Mouse (Mus musculus): ENCODE measurements at regions not wholly inside any gene's neighbourhood (a gene's known extent, or its start where the extent isn't known, plus 50 kb on each side); places are given as distances from the start of the nearest gene placed in this dataset.

DNA sequence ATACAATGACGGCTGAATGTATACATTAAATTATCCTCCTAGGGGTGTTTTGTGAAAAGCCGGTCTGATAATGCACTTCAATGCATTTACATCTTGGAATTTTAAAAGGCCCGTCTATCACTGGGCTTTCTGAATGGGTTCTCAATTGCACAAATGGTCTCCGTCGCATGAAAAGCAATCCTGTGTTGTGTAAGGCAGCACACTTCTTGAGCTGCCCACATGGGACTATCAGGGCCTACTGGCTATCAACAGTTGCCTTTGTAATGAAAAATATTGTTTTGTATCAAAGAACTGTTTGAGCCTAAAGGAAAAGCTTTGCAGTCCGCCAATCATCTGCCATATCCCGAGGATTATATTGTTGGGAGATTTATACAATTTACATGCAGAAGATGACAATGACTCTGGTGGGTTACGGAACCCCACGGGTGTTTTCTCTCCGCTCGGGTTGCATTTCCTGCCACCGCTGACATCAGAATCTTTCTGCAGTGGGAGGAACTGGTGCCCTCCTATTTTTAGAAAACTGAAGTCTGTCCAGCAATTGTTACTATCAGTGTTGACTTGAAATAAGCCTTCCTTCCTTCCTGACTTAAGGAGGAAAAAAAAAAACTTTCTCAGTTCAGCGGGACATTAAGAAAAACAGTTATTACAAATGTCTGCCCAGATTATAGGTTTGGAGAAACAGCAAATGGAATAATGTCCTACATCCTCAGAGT, 118.7 kb downstream of the Tmem26 start:
- H3K4me3 ChIP-seq (replicated peaks; ENCODE audit: low read length): no peak overlapping the region
- H3K4me1 ChIP-seq (replicated peaks; ENCODE audit: low read depth, low read length): no peaks in the 10 kb centered on the region
- H3K27me3 ChIP-seq (ENCODE audit: insufficient read depth, low read length): no peaks in the 10 kb centered on the region
- TF ChIP-seq POU5F1 (IDR thresholded peaks at IDR 0.05; ENCODE audit: borderline replicate concordance, low read length) (no peak), NANOG (IDR thresholded peaks at IDR 0.05; ENCODE audit: borderline replicate concordance, low read length) (no peak), CTCF (conservative IDR thresholded peaks at IDR 0.05; ENCODE audit: low read length) (no peak)
- no peaks in the 10 kb centered on the region for H3K36me3 ChIP-seq (ENCODE audit: insufficient read depth, low read length)
- H3K9me3 ChIP-seq (ENCODE audit: low read length): no peaks in the 10 kb centered on the region

DNA sequence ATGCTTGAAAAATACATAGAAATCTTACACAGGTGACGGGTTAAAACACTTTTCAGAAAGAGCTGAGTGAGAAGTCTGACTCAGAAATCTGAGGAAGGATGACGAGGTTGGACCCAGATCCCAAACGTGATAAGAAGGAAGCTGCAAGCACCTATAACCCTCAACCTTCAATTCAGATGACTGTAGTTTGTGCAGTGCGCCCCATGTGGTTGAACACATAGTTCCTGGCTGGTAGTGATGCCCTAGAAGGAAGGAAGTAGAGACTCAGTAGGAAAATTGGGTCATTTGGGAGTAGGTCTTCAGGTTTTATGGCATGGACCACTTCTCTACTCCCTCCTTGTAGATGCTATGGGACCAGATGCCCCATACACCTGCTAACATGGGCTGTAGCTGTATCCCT, 120.6 kb downstream of the Tmem26 start:
- no peaks in the 10 kb centered on the region for H3K36me3 ChIP-seq (ENCODE audit: insufficient read depth, low read length)
- no peak overlapping the region for H3K4me3 ChIP-seq (replicated peaks; ENCODE audit: low read length)
- no peaks in the 10 kb centered on the region for H3K4me1 ChIP-seq (replicated peaks; ENCODE audit: low read depth, low read length)
- no peak for TF ChIP-seq POU5F1 (IDR thresholded peaks at IDR 0.05; ENCODE audit: borderline replicate concordance, low read length)
- no peak for TF ChIP-seq CTCF (conservative IDR thresholded peaks at IDR 0.05; ENCODE audit: low read length)
- TF ChIP-seq NANOG (IDR thresholded peaks at IDR 0.05; ENCODE audit: borderline replicate concordance, low read length): no peak
- H3K27me3 ChIP-seq (ENCODE audit: insufficient read depth, low read length): no peaks in the 10 kb centered on the region
- no peaks in the 10 kb centered on the region for H3K9me3 ChIP-seq (ENCODE audit: low read length)

GRCm38 (mm10) chr10:68844596-68844995, 121.2 kb downstream of the Tmem26 start:
- no peaks in the 10 kb centered on the region for H3K4me1 ChIP-seq (replicated peaks; ENCODE audit: low read depth, low read length)
- no peaks in the 10 kb centered on the region for H3K27me3 ChIP-seq (ENCODE audit: insufficient read depth, low read length)
- H3K36me3 ChIP-seq (ENCODE audit: insufficient read depth, low read length): no peaks in the 10 kb centered on the region
- TF ChIP-seq POU5F1 (IDR thresholded peaks at IDR 0.05; ENCODE audit: borderline replicate concordance, low read length): no peak
- TF ChIP-seq NANOG (IDR thresholded peaks at IDR 0.05; ENCODE audit: borderline replicate concordance, low read length): no peak
- TF ChIP-seq CTCF (conservative IDR thresholded peaks at IDR 0.05; ENCODE audit: low read length): no peak
- no peak overlapping the region for H3K4me3 ChIP-seq (replicated peaks; ENCODE audit: low read length)
- H3K9me3 ChIP-seq (ENCODE audit: low read length): no peaks in the 10 kb centered on the region

- H3K4me3 ChIP-seq (replicated peaks; ENCODE audit: low read length): no peak overlapping the region
- H3K9me3 ChIP-seq (ENCODE audit: low read length): no peaks in the 10 kb centered on the region
- no peaks in the 10 kb centered on the region for H3K4me1 ChIP-seq (replicated peaks; ENCODE audit: low read depth, low read length)
- H3K36me3 ChIP-seq (ENCODE audit: insufficient read depth, low read length): no peaks in the 10 kb centered on the region
- no peaks in the 10 kb centered on the region for H3K27me3 ChIP-seq (ENCODE audit: insufficient read depth, low read length)
- TF ChIP-seq POU5F1 (IDR thresholded peaks at IDR 0.05; ENCODE audit: borderline replicate concordance, low read length) (no peak), CTCF (conservative IDR thresholded peaks at IDR 0.05; ENCODE audit: low read length) (no peak), NANOG (IDR thresholded peaks at IDR 0.05; ENCODE audit: borderline replicate concordance, low read length) (no peak)
Measured at GRCm38 (mm10) chr10:68851153-68851552, 127.7 kb downstream of the Tmem26 start.

GRCm38 (mm10) chr10:68855934-68856891, 132.8 kb downstream of the Tmem26 start:
- no peak for TF ChIP-seq POU5F1 (IDR thresholded peaks at IDR 0.05; ENCODE audit: borderline replicate concordance, low read length)
- no peak for TF ChIP-seq CTCF (conservative IDR thresholded peaks at IDR 0.05; ENCODE audit: low read length)
- no peak for TF ChIP-seq NANOG (IDR thresholded peaks at IDR 0.05; ENCODE audit: borderline replicate concordance, low read length)
- no peaks in the 10 kb centered on the region for H3K27me3 ChIP-seq (ENCODE audit: insufficient read depth, low read length)
- H3K4me1 ChIP-seq (replicated peaks; ENCODE audit: low read depth, low read length): no peaks in the 10 kb centered on the region
- H3K4me3 ChIP-seq (replicated peaks; ENCODE audit: low read length): no peak overlapping the region
- no peaks in the 10 kb centered on the region for H3K9me3 ChIP-seq (ENCODE audit: low read length)
- no peaks in the 10 kb centered on the region for H3K36me3 ChIP-seq (ENCODE audit: insufficient read depth, low read length)

- Histone ChIP-seq H3K4me3 (replicated peaks; ENCODE audit: low read length) (no peak overlapping the region), H3K4me1 (replicated peaks; ENCODE audit: low read depth, low read length) (peaks cover 18% of the 10 kb centered on the region), H3K27me3 (ENCODE audit: insufficient read depth, low read length) (no peaks in the 10 kb centered on the region), H3K36me3 (ENCODE audit: insufficient read depth, low read length) (no peaks in the 10 kb centered on the region), H3K9me3 (ENCODE audit: low read length) (no peaks in the 10 kb centered on the region)
- TF ChIP-seq NANOG (IDR thresholded peaks at IDR 0.05; ENCODE audit: borderline replicate concordance, low read length) (no peak), POU5F1 (IDR thresholded peaks at IDR 0.05; ENCODE audit: borderline replicate concordance, low read length) (no peak), CTCF (conservative IDR thresholded peaks at IDR 0.05; ENCODE audit: low read length) (no peak)
Measured at GRCm38 (mm10) chr10:68864606-68865378, 141.3 kb downstream of the Tmem26 start.

- Histone ChIP-seq H3K9me3 (ENCODE audit: low read length) (no peaks in the 10 kb centered on the region), H3K27me3 (ENCODE audit: insufficient read depth, low read length) (no peaks in the 10 kb centered on the region), H3K36me3 (ENCODE audit: insufficient read depth, low read length) (no peaks in the 10 kb centered on the region), H3K4me3 (replicated peaks; ENCODE audit: low read length) (no peak overlapping the region), H3K4me1 (replicated peaks; ENCODE audit: low read depth, low read length) (peaks cover 18% of the 10 kb centered on the region)
- TF ChIP-seq CTCF (conservative IDR thresholded peaks at IDR 0.05; ENCODE audit: low read length) (no peak), POU5F1 (IDR thresholded peaks at IDR 0.05; ENCODE audit: borderline replicate concordance, low read length) (no peak), NANOG (IDR thresholded peaks at IDR 0.05; ENCODE audit: borderline replicate concordance, low read length) (no peak)
Measured at GRCm38 (mm10) chr10:68865776-68866175, 142.3 kb downstream of the Tmem26 start.

DNA sequence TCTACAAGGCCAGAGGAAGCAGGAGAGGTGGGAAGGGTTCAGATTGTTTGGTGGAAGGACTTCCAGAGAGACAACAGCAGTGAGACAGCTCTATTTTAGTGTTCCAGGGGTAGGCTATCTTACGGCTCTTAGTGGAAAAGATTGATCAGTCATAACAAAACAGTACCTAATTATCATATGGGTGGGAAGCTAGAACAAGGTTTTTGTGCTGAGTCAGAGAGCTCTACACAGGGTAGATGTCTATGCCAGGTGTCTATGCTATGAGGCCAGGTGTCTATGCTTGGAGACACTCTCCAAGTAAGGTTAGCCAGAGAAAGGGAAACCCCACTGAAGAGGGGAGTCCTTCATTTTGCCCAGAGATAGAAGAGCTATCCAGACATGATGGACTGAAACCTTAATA, 143.9 kb downstream of the Tmem26 start:
- TF ChIP-seq POU5F1 (IDR thresholded peaks at IDR 0.05; ENCODE audit: borderline replicate concordance, low read length) (no peak), NANOG (IDR thresholded peaks at IDR 0.05; ENCODE audit: borderline replicate concordance, low read length) (no peak), CTCF (conservative IDR thresholded peaks at IDR 0.05; ENCODE audit: low read length) (no peak)
- H3K4me3 ChIP-seq (replicated peaks; ENCODE audit: low read length): no peak overlapping the region
- H3K9me3 ChIP-seq (ENCODE audit: low read length): no peaks in the 10 kb centered on the region
- no peaks in the 10 kb centered on the region for H3K27me3 ChIP-seq (ENCODE audit: insufficient read depth, low read length)
- H3K4me1 ChIP-seq (replicated peaks; ENCODE audit: low read depth, low read length): peaks cover 18% of the 10 kb centered on the region
- no peaks in the 10 kb centered on the region for H3K36me3 ChIP-seq (ENCODE audit: insufficient read depth, low read length)

All from E14TG2a.4 (cell line).